Mouse (Mus musculus): ENCODE data around the gene Abcc5. TPM values are rescaled to one million over a fixed set of nuclear protein-coding genes. Genes with fewer than 3 reads are reported as not detected.
"Not testable (repeated sequence)": the region's sequence is repeated elsewhere in the genome, so short reads cannot be mapped to it uniquely, and the experiment has no call there.

Abcc5 gene
- polyA plus RNA-seq, 1 experiment = 577 TPM

GRCm38 (mm10) chr16:20395216-20395907 is 30.8 kb downstream of the Abcc5 start:
- WGBS = 79% methylated on average over 11 of the region's 11 CpGs
- no peak overlapping the region for H3K27ac ChIP-seq (ENCODE audit: insufficient read depth, low read depth, low read length)
- H3K4me1 ChIP-seq (ENCODE audit: control insufficient read depth, insufficient read depth, low read length) = no peaks in the 10 kb centered on the region
- no peak for TF ChIP-seq CTCF (IDR thresholded peaks at IDR 0.05; ENCODE audit: insufficient read depth, low read depth, low read length)
- no peak for TF ChIP-seq POLR2A (IDR thresholded peaks at IDR 0.05; ENCODE audit: insufficient read depth, low read depth, low read length)
- no peak overlapping the region for H3K4me3 ChIP-seq (ENCODE audit: insufficient read depth, low read depth, low read length)

GRCm38 (mm10) chr16:20391753-20392152 is 34.4 kb downstream of the Abcc5 start:
- Histone ChIP-seq H3K4me3 (ENCODE audit: insufficient read depth, low read depth, low read length) (no peak overlapping the region), H3K27ac (ENCODE audit: insufficient read depth, low read depth, low read length) (no peak overlapping the region), H3K4me1 (ENCODE audit: control insufficient read depth, insufficient read depth, low read length) (no peaks in the 10 kb centered on the region)
- TF ChIP-seq CTCF (IDR thresholded peaks at IDR 0.05; ENCODE audit: insufficient read depth, low read depth, low read length) = no peak
- TF ChIP-seq POLR2A (IDR thresholded peaks at IDR 0.05; ENCODE audit: insufficient read depth, low read depth, low read length) = no peak
- WGBS = 87% methylated on average over 3 of the region's 3 CpGs

- no peaks in the 10 kb centered on the region for H3K4me1 ChIP-seq (ENCODE audit: control insufficient read depth, insufficient read depth, low read length)
- no peak overlapping the region for H3K27ac ChIP-seq (ENCODE audit: insufficient read depth, low read depth, low read length)
- 71% methylated on average over 6 of the region's 6 CpGs for WGBS
- no peak for TF ChIP-seq POLR2A (IDR thresholded peaks at IDR 0.05; ENCODE audit: insufficient read depth, low read depth, low read length)
- no peak for TF ChIP-seq CTCF (IDR thresholded peaks at IDR 0.05; ENCODE audit: insufficient read depth, low read depth, low read length)
- H3K4me3 ChIP-seq (ENCODE audit: insufficient read depth, low read depth, low read length) = no peak overlapping the region
Observed at GRCm38 (mm10) chr16:20390233-20390632, 36.0 kb downstream of the Abcc5 start.

- H3K4me3 ChIP-seq (ENCODE audit: insufficient read depth, low read depth, low read length) = no peak overlapping the region
- H3K4me1 ChIP-seq (ENCODE audit: control insufficient read depth, insufficient read depth, low read length) = peaks cover 3% of the 10 kb centered on the region; the same call in 1 of the 2 replicates
- H3K27ac ChIP-seq (ENCODE audit: insufficient read depth, low read depth, low read length) = no peak overlapping the region
- TF ChIP-seq POLR2A (IDR thresholded peaks at IDR 0.05; ENCODE audit: insufficient read depth, low read depth, low read length) = no peak
- TF ChIP-seq CTCF (IDR thresholded peaks at IDR 0.05; ENCODE audit: insufficient read depth, low read depth, low read length) = no peak
- 61% methylated on average over 5 of the region's 5 CpGs for WGBS
Observed at GRCm38 (mm10) chr16:20381031-20381430, 45.2 kb downstream of the Abcc5 start.

- H3K4me1 ChIP-seq (ENCODE audit: control insufficient read depth, insufficient read depth, low read length) = peaks cover 3% of the 10 kb centered on the region; the same call in 1 of the 2 replicates
- no peak overlapping the region for H3K27ac ChIP-seq (ENCODE audit: insufficient read depth, low read depth, low read length)
- no peak overlapping the region for H3K4me3 ChIP-seq (ENCODE audit: insufficient read depth, low read depth, low read length)
- TF ChIP-seq POLR2A (IDR thresholded peaks at IDR 0.05; ENCODE audit: insufficient read depth, low read depth, low read length) (no peak), CTCF (IDR thresholded peaks at IDR 0.05; ENCODE audit: insufficient read depth, low read depth, low read length) (no peak)
- 88% methylated on average over 5 of the region's 5 CpGs for WGBS
Observed at GRCm38 (mm10) chr16:20375341-20375740, 50.9 kb downstream of the Abcc5 start.

GRCm38 (mm10) chr16:20371731-20372130 is 54.5 kb downstream of the Abcc5 start:
- Histone ChIP-seq H3K4me3 (ENCODE audit: insufficient read depth, low read depth, low read length) (no peak overlapping the region), H3K4me1 (ENCODE audit: control insufficient read depth, insufficient read depth, low read length) (no peaks in the 10 kb centered on the region), H3K27ac (ENCODE audit: insufficient read depth, low read depth, low read length) (no peak overlapping the region)
- TF ChIP-seq CTCF (IDR thresholded peaks at IDR 0.05; ENCODE audit: insufficient read depth, low read depth, low read length) (no peak), POLR2A (IDR thresholded peaks at IDR 0.05; ENCODE audit: insufficient read depth, low read depth, low read length) (no peak)
- 84% methylated on average over 4 of the region's 4 CpGs for WGBS

GRCm38 (mm10) chr16:20368221-20368620 is 58.0 kb downstream of the Abcc5 start:
- no peak overlapping the region for H3K27ac ChIP-seq (ENCODE audit: insufficient read depth, low read depth, low read length)
- TF ChIP-seq CTCF (IDR thresholded peaks at IDR 0.05; ENCODE audit: insufficient read depth, low read depth, low read length) (no peak), POLR2A (IDR thresholded peaks at IDR 0.05; ENCODE audit: insufficient read depth, low read depth, low read length) (no peak)
- WGBS = 91% methylated on average over 9 of the region's 9 CpGs
- H3K4me1 ChIP-seq (ENCODE audit: control insufficient read depth, insufficient read depth, low read length) = no peaks in the 10 kb centered on the region
- H3K4me3 ChIP-seq (ENCODE audit: insufficient read depth, low read depth, low read length) = no peak overlapping the region

GRCm38 (mm10) chr16:20362121-20362520 is 64.1 kb downstream of the Abcc5 start:
- Histone ChIP-seq H3K4me1 (ENCODE audit: control insufficient read depth, insufficient read depth, low read length) (peaks cover 6% of the 10 kb centered on the region; the same call in 1 of the 2 replicates), H3K4me3 (ENCODE audit: insufficient read depth, low read depth, low read length) (no peak overlapping the region), H3K27ac (ENCODE audit: insufficient read depth, low read depth, low read length) (no peak overlapping the region)
- TF ChIP-seq CTCF (IDR thresholded peaks at IDR 0.05; ENCODE audit: insufficient read depth, low read depth, low read length) (no peak), POLR2A (IDR thresholded peaks at IDR 0.05; ENCODE audit: insufficient read depth, low read depth, low read length) (no peak)
- WGBS = 88% methylated on average over 11 of the region's 11 CpGs

- not testable (repeated sequence) for H3K4me3 ChIP-seq (ENCODE audit: insufficient read depth, low read depth, low read length); H3K27ac ChIP-seq (ENCODE audit: insufficient read depth, low read depth, low read length); H3K4me1 ChIP-seq (ENCODE audit: control insufficient read depth, insufficient read depth, low read length)
- WGBS = 96% methylated on average over 3 of the region's 3 CpGs
Observed at GRCm38 (mm10) chr16:20361496-20361895, 64.7 kb downstream of the Abcc5 start.
